Mouse (Mus musculus) v-Abl transformed pro-B cells (cell line): ENCODE data around the gene Gemin2.
"Not testable (repeated sequence)": the region's sequence is repeated elsewhere in the genome, so short reads cannot be mapped to it uniquely, and the experiment has no call there.

ENCODE experiments used
- in situ Hi-C, 2 experiments: fragments of 400-800 bp; cut with MboI; formaldehyde crosslinking; loops; one replicate each; pipeline ENCODE4 v1.15.1; 2025; ENCODE audit not compliant: unreplicated experiment in 2 of 2

Gene Gemin2

GRCm38 (mm10) chr12:59013234-59013633 lies at the start of gene Gemin2:
TSS of gene Gemin2 (plus strand) at chr12:59013393.
- in situ Hi-C loops, result loop anchor here (5.0 to 25.0 kb wide), 4 partner anchors 49 to 524 kb away; partner anchors contain the start of genes Fbxo33 (in 1 of the 2) and Trappc6b (in 1 of the 2)

- in situ Hi-C loops, result no loop called here
Observed at GRCm38 (mm10) chr12:58964583-58964982, 48.6 kb upstream of the Gemin2 start.

GRCm38 (mm10) chr12:58976966-58977365 lies 36.2 kb upstream of the Gemin2 start:
- in situ Hi-C loops, result no loop called here

GRCm38 (mm10) chr12:58981178-58981661 lies 32.0 kb upstream of the Gemin2 start:
- in situ Hi-C loops, result not testable (repeated sequence)

GRCm38 (mm10) chr12:58985766-58986165 lies 27.4 kb upstream of the Gemin2 start:
- in situ Hi-C loops, result no loop called here

GRCm38 (mm10) chr12:59010482-59010881 lies 2.7 kb upstream of the Gemin2 start:
- in situ Hi-C loops, result loop anchor here (5.0 to 25.0 kb wide), 4 partner anchors 52 to 527 kb away; partner anchors contain the start of genes Fbxo33 (in 1 of the 2) and Trappc6b (in 1 of the 2)

- in situ Hi-C loops, result loop anchor here (5.0 to 25.0 kb wide), 4 partner anchors 51 to 526 kb away; partner anchors contain the start of genes Fbxo33 (in 1 of the 2) and Trappc6b (in 1 of the 2)
Observed at GRCm38 (mm10) chr12:59011275-59011843, 1.8 kb upstream of the Gemin2 start.

- in situ Hi-C loops, result loop anchor here (5.0 to 25.0 kb wide), 4 partner anchors 50 to 525 kb away; partner anchors contain the start of genes Fbxo33 (in 1 of the 2) and Trappc6b (in 1 of the 2)
Observed at GRCm38 (mm10) chr12:59011844-59012709, 1.1 kb upstream of the Gemin2 start, which contains the start of gene Sec23a. TSS of gene Sec23a (minus strand) at chr12:59012017.

GRCm38 (mm10) chr12:59012710-59013091 lies 492 bp upstream of the Gemin2 start:
- in situ Hi-C loops, result loop anchor here (5.0 to 25.0 kb wide), 4 partner anchors 50 to 525 kb away; partner anchors contain the start of genes Fbxo33 (in 1 of the 2) and Trappc6b (in 1 of the 2)

GRCm38 (mm10) chr12:59017970-59018369 lies 4.8 kb downstream of the Gemin2 start:
- in situ Hi-C loops, result loop anchor here in 1 of 2 experiments (25.0 kb wide), 2 partner anchors 119 to 519 kb away; no protein-coding TSS in a partner anchor

GRCm38 (mm10) chr12:59019891-59020290 lies 6.7 kb downstream of the Gemin2 start:
- in situ Hi-C loops, result loop anchor here in 1 of 2 experiments (25.0 kb wide), 2 partner anchors 117 to 517 kb away; no protein-coding TSS in a partner anchor

- in situ Hi-C loops, result loop anchor here in 1 of 2 experiments (25.0 kb wide), 2 partner anchors 116 to 516 kb away; no protein-coding TSS in a partner anchor
Observed at GRCm38 (mm10) chr12:59021306-59021705, 8.1 kb downstream of the Gemin2 start.

- in situ Hi-C loops, result no loop called here
Observed at GRCm38 (mm10) chr12:59032101-59032500, 18.9 kb downstream of the Gemin2 start.

- in situ Hi-C loops, result no loop called here
Observed at GRCm38 (mm10) chr12:59039162-59039970, 26.2 kb downstream of the Gemin2 start.

GRCm38 (mm10) chr12:59039971-59040844 lies 27.0 kb downstream of the Gemin2 start:
- in situ Hi-C loops, result no loop called here

- in situ Hi-C loops, result no loop called here
Observed at GRCm38 (mm10) chr12:59040851-59041250, 27.7 kb downstream of the Gemin2 start.

GRCm38 (mm10) chr12:59052470-59052869 lies 39.3 kb downstream of the Gemin2 start:
- in situ Hi-C loops, result loop anchor here in 1 of 2 experiments (5.0 kb wide), 1 partner anchor 165 kb away; the partner anchor contains the start of gene Fbxo33

GRCm38 (mm10) chr12:59053166-59053565 lies 40.0 kb downstream of the Gemin2 start:
- in situ Hi-C loops, result loop anchor here in 1 of 2 experiments (5.0 kb wide), 1 partner anchor 164 kb away; the partner anchor contains the start of gene Fbxo33

- in situ Hi-C loops, result loop anchor here in 1 of 2 experiments (5.0 kb wide), 1 partner anchor 163 kb away; the partner anchor contains the start of gene Fbxo33
Observed at GRCm38 (mm10) chr12:59053976-59054375, 40.8 kb downstream of the Gemin2 start.
